Mouse (Mus musculus): Measurements from ENCODE around the gene Hgf.

Hgf gene

DNA sequence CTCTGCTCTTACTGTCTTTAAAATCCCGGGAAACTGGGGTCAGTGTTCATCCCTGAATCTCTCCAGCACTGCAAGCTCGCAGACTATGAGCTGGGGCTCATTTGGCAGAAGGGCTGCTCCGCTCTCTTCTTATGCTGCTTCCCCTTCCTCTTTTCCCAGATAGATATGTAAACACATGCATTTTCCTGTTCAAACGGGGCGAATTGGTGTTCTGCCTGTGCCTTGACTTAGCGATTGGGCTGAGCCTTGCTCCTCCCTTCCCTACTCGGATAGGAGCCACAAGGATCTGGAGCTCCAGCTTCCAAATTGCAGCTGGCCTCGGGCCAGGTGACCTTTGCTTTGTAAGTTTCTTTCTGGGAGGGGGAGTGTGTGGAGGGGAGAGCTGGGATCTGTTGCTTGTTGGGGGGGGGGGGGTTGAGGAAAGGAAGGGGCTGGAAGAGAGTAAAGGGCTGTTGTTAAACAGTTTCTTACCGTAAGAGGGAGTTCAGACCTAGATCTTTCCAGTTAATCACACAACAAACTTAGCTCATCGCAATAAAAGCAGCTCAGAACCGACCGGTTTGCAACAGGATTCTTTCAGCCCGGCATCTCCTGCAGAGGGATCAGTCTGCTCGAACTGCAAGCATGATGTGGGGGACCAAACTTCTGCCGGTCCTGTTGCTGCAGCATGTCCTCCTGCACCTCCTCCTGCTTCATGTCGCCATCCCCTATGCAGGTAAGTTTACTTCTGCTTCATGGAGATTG is at the start of gene Hgf:
Gene Hgf, plus strand, starts transcription at position 192 of the 744 bp plus-strand sequence.
- peak; percentile 33 to 43 for DNase-seq (ENCODE audit: low spot score in 2 of 2)

- no peak for DNase-seq (ENCODE audit: low spot score in 2 of 2)
Measured at GRCm38 (mm10) chr5:16506702-16507350, 46.5 kb upstream of the Hgf start.

DNA sequence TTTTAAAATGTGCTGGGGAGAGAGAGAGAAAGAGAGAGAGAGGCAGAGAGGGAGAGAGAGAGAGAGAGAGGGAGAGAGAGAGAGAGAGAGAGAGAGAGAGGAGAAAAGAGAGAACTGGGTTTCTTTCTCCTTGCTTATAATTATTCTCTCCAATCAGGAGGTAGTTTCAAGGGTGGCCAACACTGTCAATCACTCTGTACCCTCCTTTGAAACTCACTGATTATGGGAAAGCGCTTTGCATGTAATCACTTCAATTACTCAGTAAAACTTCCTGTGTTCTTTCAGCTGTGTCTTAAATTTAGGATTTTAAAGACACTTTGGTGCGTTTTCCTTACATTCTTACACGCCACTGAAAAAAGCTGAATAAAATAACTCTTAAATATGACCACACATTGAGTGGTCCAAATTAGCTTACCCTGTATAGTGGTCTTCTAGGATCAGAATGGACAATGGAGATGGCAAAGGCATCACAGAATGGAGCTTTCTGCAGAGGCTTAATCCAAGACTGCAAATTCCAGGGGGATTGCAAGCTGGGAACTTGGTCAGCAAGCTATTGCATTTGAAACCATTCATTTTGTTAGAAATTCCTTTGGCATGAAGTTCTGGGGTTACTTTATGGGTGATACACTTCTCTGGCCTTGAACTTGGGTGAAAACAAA is 21.5 kb upstream of the Hgf start:
- no peak for DNase-seq (ENCODE audit: low spot score in 2 of 2)

- no peak for DNase-seq (ENCODE audit: low spot score in 2 of 2)
Measured at GRCm38 (mm10) chr5:16538067-16538466, 15.2 kb upstream of the Hgf start.

DNA sequence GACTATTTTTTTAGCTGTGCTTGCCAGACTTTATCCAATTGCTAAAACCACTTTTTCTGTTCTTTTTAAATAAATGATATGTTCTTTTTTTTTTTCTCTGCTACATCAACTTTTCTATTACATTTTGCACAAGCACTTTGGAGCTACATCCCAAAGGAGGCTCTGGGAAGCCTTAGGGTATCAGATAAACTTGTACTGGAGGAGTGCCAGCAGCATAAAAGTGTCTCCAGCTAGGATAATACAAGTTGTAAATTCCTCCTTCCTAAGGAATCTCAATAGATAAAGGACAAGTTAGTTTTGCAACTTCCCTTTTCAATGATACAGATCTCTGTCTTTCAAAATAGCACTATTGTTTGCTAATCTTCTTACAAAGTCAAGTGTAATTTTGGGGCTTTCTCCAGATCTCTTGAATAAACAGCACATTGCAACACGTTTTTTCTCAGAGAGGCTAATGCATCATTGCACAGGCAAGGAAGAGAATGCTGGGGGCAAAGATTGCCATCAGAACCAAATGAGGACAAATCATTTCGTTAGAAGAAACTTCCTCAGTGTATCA is 11.7 kb upstream of the Hgf start:
- DNase-seq (ENCODE audit: low spot score in 2 of 2): no peak

GRCm38 (mm10) chr5:16547490-16547889 is 5.8 kb upstream of the Hgf start:
- no peak for DNase-seq (ENCODE audit: low spot score in 2 of 2)

DNA sequence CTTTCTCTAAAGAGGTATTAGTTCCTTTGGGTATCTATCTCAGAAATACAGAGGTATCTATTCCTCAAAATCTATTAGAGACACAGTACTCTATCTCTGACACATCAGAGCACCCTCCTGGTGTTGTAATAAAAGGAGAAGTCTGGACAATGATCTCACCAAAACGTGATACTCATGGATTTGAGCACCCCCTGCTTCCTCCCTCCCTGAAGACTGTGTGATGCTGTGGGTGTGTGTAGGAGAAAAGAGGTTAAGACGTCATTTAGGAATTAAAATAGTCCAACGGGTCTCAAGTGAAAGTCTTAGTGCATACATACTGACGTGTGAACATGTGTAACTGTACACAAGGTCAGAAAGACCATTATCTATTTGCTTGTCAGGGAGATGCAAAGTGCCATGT is 648 bp upstream of the Hgf start:
- DNase-seq (ENCODE audit: low spot score in 2 of 2): no peak

DNA sequence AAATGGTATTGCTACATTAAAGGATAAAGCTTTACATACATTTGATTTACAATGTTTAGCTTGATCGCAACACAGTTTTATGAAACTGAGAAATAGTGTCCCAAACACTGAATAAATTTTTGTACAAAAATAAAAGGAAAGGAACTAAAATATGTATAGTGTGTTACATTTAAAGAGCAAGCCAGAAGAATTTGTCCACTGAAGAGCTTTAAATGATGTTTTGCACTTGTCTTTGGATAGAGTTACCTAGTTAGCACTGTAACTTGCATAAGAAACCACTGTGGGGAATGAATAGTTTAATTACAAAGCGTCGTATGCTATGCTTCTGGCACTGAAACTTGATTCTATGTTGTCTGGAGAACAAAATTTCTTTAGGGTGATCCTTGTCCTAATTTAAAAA is 7.0 kb downstream of the Hgf start:
- DNase-seq (ENCODE audit: low spot score in 2 of 2): no peak

DNA sequence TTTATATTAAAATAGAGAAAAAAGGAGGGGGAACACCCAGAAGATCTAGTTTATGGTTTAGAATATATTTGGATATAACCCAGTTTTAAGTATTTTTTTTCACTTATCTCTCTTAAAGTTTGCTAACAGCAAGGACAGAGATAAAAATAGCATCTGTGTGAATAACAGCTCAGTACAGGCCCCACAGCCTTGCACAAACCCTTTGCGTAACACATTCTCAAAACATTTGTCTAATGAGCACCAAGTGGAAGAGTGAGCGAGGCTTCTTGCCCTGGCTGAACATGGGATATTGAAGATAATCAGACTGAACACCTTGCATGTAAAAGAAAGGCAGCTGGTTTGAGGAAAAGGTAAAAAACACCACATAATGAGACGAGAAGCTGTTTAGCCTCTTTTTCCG is 15.7 kb downstream of the Hgf start:
- no peak for DNase-seq (ENCODE audit: low spot score in 2 of 2)

DNA sequence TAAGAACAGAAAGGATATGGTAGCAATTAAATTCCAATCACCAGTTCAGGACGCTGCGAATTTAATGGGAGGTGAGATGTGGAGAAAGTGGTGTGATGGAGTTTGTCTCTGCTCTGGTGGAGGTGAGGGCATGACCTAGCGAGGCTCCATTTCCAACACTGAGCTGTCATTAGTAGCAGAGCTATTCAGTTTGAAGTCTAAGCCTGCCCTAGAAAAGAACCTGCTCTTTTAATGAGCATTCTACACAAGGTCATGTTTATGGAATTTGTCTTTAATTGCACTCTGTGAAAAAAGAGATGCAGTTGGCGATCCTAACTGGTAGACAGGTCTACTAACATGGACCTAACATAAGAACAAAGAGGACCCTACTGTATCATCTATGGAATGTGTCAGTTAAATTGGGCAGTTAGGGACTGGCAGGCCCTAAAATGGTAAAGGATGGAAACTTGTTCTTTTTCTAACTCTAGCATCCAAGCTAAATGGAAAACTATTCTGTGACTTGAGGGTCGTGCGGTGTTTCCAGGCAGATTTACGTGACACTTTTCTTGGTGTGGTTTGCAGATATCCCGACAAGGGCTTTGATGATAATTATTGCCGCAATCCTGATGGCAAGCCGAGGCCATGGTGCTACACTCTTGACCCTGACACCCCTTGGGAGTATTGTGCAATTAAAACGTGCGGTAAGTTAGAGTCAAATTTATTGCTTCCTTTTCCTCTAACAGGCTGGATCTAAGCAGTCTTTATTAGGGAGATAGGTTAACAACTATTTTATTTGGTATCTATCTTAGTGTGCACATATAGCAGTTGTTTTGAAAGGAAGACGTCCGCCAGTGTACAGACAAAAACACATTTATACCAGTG is 24.8 kb downstream of the Hgf start:
- DNase-seq (ENCODE audit: low spot score in 2 of 2): no peak

GRCm38 (mm10) chr5:16595699-16596098 is 42.4 kb downstream of the Hgf start:
- DNase-seq (ENCODE audit: low spot score in 2 of 2): no peak

GRCm38 (mm10) chr5:16597996-16598395 is 44.7 kb downstream of the Hgf start:
- DNase-seq (ENCODE audit: low spot score in 2 of 2): no peak

DNA sequence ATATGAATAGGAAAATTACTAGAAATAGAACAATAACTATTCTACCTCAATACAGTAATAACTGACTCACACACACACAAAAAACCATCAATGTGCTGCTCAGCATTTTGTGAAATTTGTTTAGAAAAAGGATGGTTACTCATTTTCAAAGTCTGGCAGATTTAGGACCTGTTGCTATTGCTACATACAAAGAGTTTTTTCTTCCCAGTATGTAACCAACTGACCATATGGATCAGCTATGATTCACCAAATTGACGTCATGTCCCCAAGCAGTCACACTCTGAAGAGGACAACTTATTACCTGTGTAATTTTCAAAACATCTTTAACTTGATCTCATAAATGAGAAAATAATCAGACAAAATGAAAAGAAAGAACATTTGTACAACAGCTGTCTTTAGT is 48.2 kb downstream of the Hgf start:
- no peak for DNase-seq (ENCODE audit: low spot score in 2 of 2)

- DNase-seq (ENCODE audit: low spot score in 2 of 2): no peak
Measured at GRCm38 (mm10) chr5:16632996-16633395, 79.7 kb downstream of the Hgf start.

- no peak for DNase-seq (ENCODE audit: low spot score in 2 of 2)
Measured at GRCm38 (mm10) chr5:16646417-16646816, 93.1 kb downstream of the Hgf start.

- DNase-seq (ENCODE audit: low spot score in 2 of 2): no peak
Measured at GRCm38 (mm10) chr5:16647701-16648100, 94.4 kb downstream of the Hgf start.

DNA sequence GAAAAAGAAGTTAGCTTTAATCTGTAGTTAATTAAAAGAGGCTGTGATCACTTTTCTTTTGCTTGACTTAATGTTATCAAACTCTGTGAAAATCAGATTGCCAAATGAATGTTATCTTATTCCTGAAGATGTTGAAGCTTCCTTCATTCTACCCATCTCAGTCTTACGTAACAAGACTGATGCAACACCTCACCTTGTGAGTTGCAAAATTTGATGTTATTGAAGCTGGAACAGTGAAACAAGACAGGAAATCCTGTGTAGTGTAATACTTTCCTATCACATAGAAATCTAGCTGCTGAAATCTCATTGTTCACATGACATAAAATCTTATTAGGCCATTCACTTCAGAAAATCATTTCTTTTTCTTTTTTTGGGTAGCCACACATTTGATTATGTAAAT is 96.9 kb downstream of the Hgf start:
- DNase-seq (ENCODE audit: low spot score in 2 of 2): no peak

DNA sequence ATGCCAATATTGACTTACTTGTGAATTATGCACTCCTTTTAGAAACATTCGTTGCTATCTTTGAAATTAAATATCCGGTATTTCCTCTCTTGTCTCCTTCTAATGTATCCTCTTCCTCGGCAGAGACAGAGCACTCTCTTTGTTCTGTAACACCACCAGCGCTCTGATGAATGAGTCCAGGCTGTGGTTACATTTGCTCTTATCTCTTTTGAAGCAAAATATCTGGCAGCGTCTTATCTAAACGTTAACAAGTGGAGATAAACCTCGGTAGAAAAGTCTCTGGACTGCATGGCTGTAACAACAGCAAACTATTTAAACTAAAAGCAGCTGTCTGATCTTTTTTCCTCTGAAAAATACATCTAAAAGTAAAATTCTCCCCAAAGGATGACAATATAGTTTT is 100.7 kb downstream of the Hgf start:
- DNase-seq (ENCODE audit: low spot score in 2 of 2): no peak

Data from heart, adult 9 months (tissue).